Mouse (Mus musculus): ENCODE results near the gene Plscr4. TPM values are rescaled to one million over a fixed set of nuclear protein-coding genes. Genes with fewer than 3 reads are reported as not detected.

The Plscr4 gene
- total RNA-seq, 4 experiments from 2014 or later: 1.9 to 2.6 (median 2.2) TPM

DNA sequence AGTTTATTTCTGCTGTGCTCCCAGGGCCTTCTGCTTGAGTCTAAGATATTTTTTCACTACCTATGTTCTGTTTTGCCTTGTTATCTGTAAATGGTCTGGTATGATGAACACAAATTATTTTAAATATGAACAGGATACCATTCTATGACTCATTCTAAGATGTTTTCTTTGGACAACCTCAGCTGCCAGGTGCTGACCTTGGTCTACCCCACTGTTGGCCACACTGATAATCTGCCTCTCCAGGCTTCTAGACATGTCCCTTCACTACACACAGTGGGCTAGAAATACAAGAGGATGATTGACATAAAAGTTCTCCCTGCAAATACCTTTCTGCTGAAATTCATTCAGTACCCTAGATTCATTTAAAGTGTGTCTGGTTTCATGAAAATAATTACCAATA, 54.5 kb downstream of the Plscr4 start:
- DNase-seq (ENCODE audit: low spot score in 2 of 2): no peak

DNA sequence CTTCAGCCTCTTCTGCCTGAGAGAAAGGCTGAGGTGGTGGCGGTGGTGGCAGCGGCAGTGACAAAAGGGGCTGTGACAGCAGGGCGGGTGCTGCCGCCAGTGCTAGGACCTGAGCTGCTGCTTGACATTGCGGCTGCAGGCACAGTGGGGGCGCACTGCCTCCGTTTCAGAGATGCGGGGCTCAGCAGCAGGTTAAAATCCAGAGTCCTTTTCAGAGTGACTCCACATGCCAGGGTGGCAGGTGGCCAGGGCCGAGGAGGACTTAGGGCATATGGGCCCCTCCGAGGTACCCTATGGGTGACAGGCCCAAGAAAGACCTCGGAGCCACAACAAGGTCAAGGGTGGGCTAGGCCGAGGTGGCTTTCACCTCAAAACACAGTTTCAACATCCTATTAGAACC, 59.9 kb downstream of the Plscr4 start:
- no peak for DNase-seq (ENCODE audit: low spot score in 2 of 2)

- DNase-seq (ENCODE audit: low spot score in 2 of 2): no peak
Observed at GRCm38 (mm10) chr9:92520751-92521150, 63.6 kb downstream of the Plscr4 start.

GRCm38 (mm10) chr9:92524506-92524905, 67.3 kb downstream of the Plscr4 start:
- no peak for DNase-seq (ENCODE audit: low spot score in 2 of 2)

- no peak for DNase-seq (ENCODE audit: low spot score in 2 of 2)
Observed at GRCm38 (mm10) chr9:92530055-92530454, 72.9 kb downstream of the Plscr4 start.

GRCm38 (mm10) chr9:92537735-92538134, 80.6 kb downstream of the Plscr4 start:
- peak in 1 of 2 experiments; percentile 22 for DNase-seq (ENCODE audit: low spot score in 2 of 2)

GRCm38 (mm10) chr9:92538216-92538615, 81.0 kb downstream of the Plscr4 start:
- no peak for DNase-seq (ENCODE audit: low spot score in 2 of 2)

Other genes with a start within 250 kb of the Plscr4 start
- 1 to 10 TPM; 1.7 to 2.4 (median 2.4) TPM for gene Plscr1, start 207.6 kb upstream of the Plscr4 start, total RNA-seq (2022)
- 1 to 10 TPM; 1.8 to 5.7 (median 4.4) TPM for gene Plscr2, start 181.8 kb upstream of the Plscr4 start, total RNA-seq (2022)
- not detected for gene 1700057G04Rik, start 148.0 kb upstream of the Plscr4 start, total RNA-seq (2022)
- gene Plod2, start 84.8 kb downstream of the Plscr4 start, total RNA-seq (2022): 1 to 10 TPM; 3.9 to 5.4 (median 4.3) TPM